Mouse (Mus musculus): ENCODE data around the gene Arhgap27.

GRCm38 (mm10) chr11:103403776-103404175 lies 40.3 kb upstream of the Arhgap27 start:
- TF ChIP-seq CTCF (IDR thresholded peaks at IDR 0.05; ENCODE audit: control insufficient read depth, insufficient read depth, low read length), result no peak
- no peak for TF ChIP-seq POLR2A (IDR thresholded peaks at IDR 0.05; ENCODE audit: borderline replicate concordance, control insufficient read depth, low read depth, low read length)
